Mouse (Mus musculus) testis, adult 2 months (tissue): Measurements from ENCODE around the gene Cbln3. TPM values are rescaled to one million over a fixed set of nuclear protein-coding genes. Genes with fewer than 3 reads are reported as not detected.

ENCODE experiments used
- H3K27ac ChIP-seq: fragments of 200-500 bp; 2 replicates; pipeline ENCODE4 v1.5.1; 2012; ENCODE audit warnings: low read depth, low read length; ENCODE audit not compliant: control insufficient read depth, insufficient read depth
- H3K27me3 ChIP-seq: fragments of 200-500 bp; 2 replicates; pipeline ENCODE4 v1.6.1; 2012; ENCODE audit warnings: mild to moderate bottlenecking, low read length, moderate library complexity; ENCODE audit not compliant: control insufficient read depth, insufficient read depth
- H3K36me3 ChIP-seq: fragments of 200-500 bp; 2 replicates; pipeline ENCODE4 v1.6.1; 2012; ENCODE audit warnings: mild to moderate bottlenecking, low read length; ENCODE audit not compliant: control insufficient read depth, insufficient read depth
- H3K4me1 ChIP-seq: fragments of 200-500 bp; 2 replicates; pipeline ENCODE4 v1.6.1; 2012; ENCODE audit warnings: low read length; ENCODE audit not compliant: control insufficient read depth, insufficient read depth
- H3K4me3 ChIP-seq: fragments of 200-500 bp; 2 replicates; pipeline ENCODE4 v1.5.1; 2012; ENCODE audit warnings: low read depth, mild to moderate bottlenecking, low read length, moderate library complexity, mixed read lengths; ENCODE audit not compliant: control insufficient read depth
- CTCF ChIP-seq: fragments of 200-500 bp; IDR thresholded peaks from 2 replicates; pipeline ENCODE4 v1.5.1; 2012; ENCODE audit warnings: low read depth, mild to moderate bottlenecking, inconsistent platforms, low read length, moderate library complexity; ENCODE audit not compliant: control insufficient read depth, insufficient read depth, insufficient replicate concordance
- POLR2A ChIP-seq: fragments of 200-500 bp; IDR thresholded peaks from 2 replicates; pipeline ENCODE4 v1.6.1; 2012; ENCODE audit warnings: low read depth, mild to moderate bottlenecking, inconsistent platforms, low read length, moderate library complexity; ENCODE audit not compliant: control insufficient read depth
- polyA plus RNA-seq: library from polyadenylated mRNA; depleted of rRNA; stranded (reverse); fragments of >200 nt; gene quantifications from 2 replicates; pipeline ENCODE4 v1.2.3, GENCODE M21; 2012

The Cbln3 gene
- polyA plus RNA-seq, 1 experiment, result 1.1 TPM

GRCm38 (mm10) chr14:55913406-55913805, 29.2 kb upstream of the Cbln3 start:
- no peak overlapping the region for H3K27ac ChIP-seq
- H3K4me3 ChIP-seq, result no peak overlapping the region
- no peak for TF ChIP-seq CTCF
- TF ChIP-seq POLR2A, result no peak
- H3K4me1 ChIP-seq, result no peaks in the 10 kb centered on the region
- H3K36me3 ChIP-seq, result no peaks in the 10 kb centered on the region
- no peaks in the 10 kb centered on the region for H3K27me3 ChIP-seq

DNA sequence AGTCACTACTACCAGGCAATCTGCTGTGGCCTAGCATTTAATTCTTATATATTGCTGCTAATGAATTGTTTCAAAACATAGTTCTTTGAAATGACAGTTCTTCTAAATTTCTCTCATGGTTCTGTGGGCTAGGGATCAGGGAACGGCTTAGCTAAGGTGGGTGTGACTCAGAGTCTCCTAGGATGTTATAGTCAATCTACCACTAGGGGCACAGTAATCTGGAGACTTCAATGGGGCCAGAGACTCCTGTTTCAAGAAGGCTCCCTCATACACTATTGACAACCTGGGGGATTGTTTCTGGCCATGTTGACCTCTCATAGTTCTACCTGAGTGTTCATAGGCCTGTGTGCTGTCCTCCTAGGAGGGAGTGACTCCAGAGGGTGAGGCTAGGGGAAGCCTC, 21.3 kb upstream of the Cbln3 start:
- H3K27me3 ChIP-seq, result no peaks in the 10 kb centered on the region
- H3K27ac ChIP-seq, result no peak overlapping the region
- TF ChIP-seq CTCF (no peak), POLR2A (no peak)
- peaks cover 3% of the 10 kb centered on the region; the same call in 1 of the 2 replicates for H3K4me1 ChIP-seq
- H3K4me3 ChIP-seq, result no peak overlapping the region
- H3K36me3 ChIP-seq, result no peaks in the 10 kb centered on the region

GRCm38 (mm10) chr14:55900414-55900755, 16.2 kb upstream of the Cbln3 start:
- Histone ChIP-seq H3K27me3 (no peaks in the 10 kb centered on the region), H3K4me1 (peaks cover 16% of the 10 kb centered on the region), H3K36me3 (no peaks in the 10 kb centered on the region), H3K4me3 (peak overlapping the region; percentile 92), H3K27ac (peak overlapping the region; percentile 68)
- TF ChIP-seq CTCF (no peak), POLR2A (no peak)

DNA sequence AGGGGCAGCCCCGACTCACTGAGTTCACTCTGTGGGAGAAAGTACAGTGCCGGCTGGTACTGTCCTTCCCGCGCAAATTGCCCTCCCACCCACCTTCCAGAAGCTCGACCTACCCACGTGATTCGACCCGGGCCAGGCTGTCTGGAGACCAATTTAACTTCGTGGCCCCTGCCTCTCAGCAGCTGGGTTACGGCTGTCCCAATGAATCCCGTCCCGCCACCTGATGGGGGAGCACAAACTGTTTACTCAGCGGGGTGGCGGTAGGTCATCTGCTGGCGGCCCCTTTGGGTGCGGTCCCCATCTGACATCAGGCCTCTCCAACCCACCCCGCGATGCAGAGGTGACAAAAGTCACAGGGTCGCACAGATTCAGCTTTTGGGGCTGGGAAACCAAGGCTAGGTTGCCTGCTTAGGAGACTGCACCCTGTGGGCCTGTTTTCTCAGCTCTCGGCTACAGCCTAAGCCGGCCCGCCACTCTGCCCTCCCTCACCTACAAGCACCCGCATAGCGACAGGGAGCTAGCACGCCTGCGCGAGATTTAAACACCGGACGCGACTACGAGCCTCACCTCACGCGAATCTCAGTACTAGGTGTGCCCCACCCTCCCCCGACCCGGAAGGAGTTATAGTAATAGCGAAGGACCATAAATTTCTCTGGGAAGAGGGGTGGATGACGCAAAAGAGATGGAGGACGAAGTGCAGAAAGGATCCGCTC, 15.7 kb upstream of the Cbln3 start, which contains the start of gene Sdr39u1:
Gene Sdr39u1 (minus strand): TSS at position 593 of the 713 bp plus-strand sequence.
- H3K36me3 ChIP-seq, result no peaks in the 10 kb centered on the region
- peaks cover 16% of the 10 kb centered on the region for H3K4me1 ChIP-seq
- peak; percentile 85 for TF ChIP-seq POLR2A
- no peak for TF ChIP-seq CTCF
- peak within 1 kb of the TSS; percentile 79 for H3K27ac ChIP-seq
- H3K4me3 ChIP-seq, result peak within 1 kb of the TSS; percentile 92
- no peaks in the 10 kb centered on the region for H3K27me3 ChIP-seq

DNA sequence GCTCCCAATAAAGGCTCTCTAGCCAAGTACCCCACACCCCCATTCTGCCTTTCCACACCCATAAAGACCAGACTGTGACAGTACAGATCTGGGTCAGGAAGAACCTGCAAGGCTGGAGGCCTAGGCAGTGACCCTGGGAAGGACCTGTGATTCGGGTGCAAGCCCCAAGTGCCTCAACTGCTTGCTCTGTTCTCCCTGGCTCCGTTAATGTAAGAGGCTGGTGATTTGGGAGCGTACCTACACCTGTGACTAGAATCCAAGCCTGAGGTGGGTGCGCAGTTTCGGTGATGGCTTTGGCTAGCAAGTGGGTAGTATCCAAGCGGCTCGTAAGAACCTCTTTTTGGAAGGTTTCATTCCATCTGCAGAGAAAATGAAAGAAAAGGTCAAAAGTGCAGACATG, 14.8 kb upstream of the Cbln3 start:
- Histone ChIP-seq H3K4me1 (peaks cover 16% of the 10 kb centered on the region), H3K4me3 (no peak overlapping the region), H3K36me3 (no peaks in the 10 kb centered on the region), H3K27ac (no peak overlapping the region), H3K27me3 (no peaks in the 10 kb centered on the region)
- TF ChIP-seq POLR2A (no peak), CTCF (no peak)

GRCm38 (mm10) chr14:55897671-55898070, 13.5 kb upstream of the Cbln3 start:
- Histone ChIP-seq H3K27me3 (no peaks in the 10 kb centered on the region), H3K4me3 (no peak overlapping the region), H3K4me1 (peaks cover 16% of the 10 kb centered on the region), H3K36me3 (no peaks in the 10 kb centered on the region), H3K27ac (no peak overlapping the region)
- no peak for TF ChIP-seq POLR2A
- TF ChIP-seq CTCF, result no peak

GRCm38 (mm10) chr14:55886571-55887382, 2.6 kb upstream of the Cbln3 start:
- no peak for TF ChIP-seq CTCF
- no peak for TF ChIP-seq POLR2A
- no peaks in the 10 kb centered on the region for H3K27me3 ChIP-seq
- no peaks in the 10 kb centered on the region for H3K36me3 ChIP-seq
- peak overlapping the region; percentile 40 for H3K4me3 ChIP-seq
- no peak overlapping the region for H3K27ac ChIP-seq
- H3K4me1 ChIP-seq, result peaks cover 29% of the 10 kb centered on the region
